9 mouse cellular contexts compared by ENCODE assay signal in genomic region chr9:116973594-116973993, GRCm38 (mm10).
DNase-seq lines count a peak whose midpoint lies in the region; ATAC-seq and TF ChIP-seq lines count a peak whose summit lies in the region.
"Had no signal": no experiment of that assay in that cellular context is flagged by ENCODE, and none has a peak within 500 bp of the region (broad histone marks: within the 10 kb centered on the region; RNA-seq: fewer than 3 reads in every experiment).

No protein-coding gene starts in this region.

- no peak overlapping the region for H3K4me2 ChIP-seq in heart, embryonic 14.5 days (ENCODE audit: low read length)
- H3K4me2 ChIP-seq in kidney, postnatal 0 days (ENCODE audit: low read length): no peak overlapping the region
- H3K4me2 ChIP-seq: liver, embryonic 12.5 days had no signal

- peak overlapping the region; percentile 47 to 61 for H3K27ac ChIP-seq in heart, embryonic 14.5 days (replicated peaks in 1 of 2; ENCODE audit: control insufficient read depth in 1 of 2, insufficient read depth in 1 of 2, low read depth in 2 of 2, low read length in 2 of 2)
- no peak overlapping the region for H3K27ac ChIP-seq in kidney, postnatal 0 days
- H3K27ac ChIP-seq: liver, embryonic 12.5 days had no signal

- no peaks in the 10 kb centered on the region for H3K36me3 ChIP-seq in heart, embryonic 14.5 days (ENCODE audit: control insufficient read depth, insufficient read depth, low read length)
- H3K36me3 ChIP-seq in kidney, postnatal 0 days (ENCODE audit: insufficient read depth, low read length): no peaks in the 10 kb centered on the region
- H3K36me3 ChIP-seq: liver, embryonic 12.5 days had no signal

- peak; percentile 64 for DNase-seq in adrenal gland, adult 2 months
- DNase-seq in adrenal gland, postnatal 10 days: peak; percentile 58
- peak; percentile 53 for DNase-seq in kidney, postnatal 0 days (ENCODE audit: low spot score)
- no peak for DNase-seq in c-Kit-positive CD71-positive TER-119-positive erythroid progenitor cells, embryonic 14.5 days (ENCODE audit: low spot score)
- DNase-seq in gastrocnemius, postnatal 4 days (ENCODE audit: low spot score in 2 of 2): no peak
- DNase-seq in MN1 (ENCODE audit: low spot score): no peak
- no peak for DNase-seq in layer of hippocampus, adult 11-12 months (ENCODE audit: low spot score)

- ATAC-seq in heart, embryonic 14.5 days (ENCODE audit: insufficient number of reproducible peaks, insufficient read depth, low FRiP score, low read depth): peak; percentile 54; the same call in 1 of the 2 replicates
- ATAC-seq in kidney, postnatal 0 days (replicated peaks; ENCODE audit: low FRiP score, low read depth): no peak
- ATAC-seq: liver, embryonic 12.5 days had no signal

- H3K9me3 ChIP-seq in heart, embryonic 14.5 days (ENCODE audit: control insufficient read depth, low read length): no peaks in the 10 kb centered on the region
- H3K9me3 ChIP-seq in kidney, postnatal 0 days (replicated peaks; ENCODE audit: low read length): no peaks in the 10 kb centered on the region
- H3K9me3 ChIP-seq: liver, embryonic 12.5 days had no signal

- no peak overlapping the region for H3K9ac ChIP-seq in heart, embryonic 14.5 days (ENCODE audit: low read length)
- no peak overlapping the region for H3K9ac ChIP-seq in kidney, postnatal 0 days (ENCODE audit: low read depth, low read length)
- H3K9ac ChIP-seq: liver, embryonic 12.5 days had no signal

- WGBS in heart, embryonic 14.5 days: 29% methylated on average over 2 of the region's 2 CpGs
- WGBS in kidney, postnatal 0 days: 25% methylated on average over 2 of the region's 2 CpGs

- no peak for TF ChIP-seq CTCF in kidney, postnatal 0 days (IDR thresholded peaks at IDR 0.05; ENCODE audit: low read depth)

- no peak overlapping the region for H3K4me3 ChIP-seq in heart, embryonic 14.5 days (ENCODE audit: control insufficient read depth in 1 of 2, insufficient read depth in 1 of 2, low read depth in 1 of 2, low read length in 2 of 2)
- H3K4me3 ChIP-seq in kidney, postnatal 0 days (replicated peaks; ENCODE audit: low read depth, low read length): no peak overlapping the region
- H3K4me3 ChIP-seq: liver, embryonic 12.5 days had no signal

- no peaks in the 10 kb centered on the region for H3K27me3 ChIP-seq in heart, embryonic 14.5 days (ENCODE audit: control insufficient read depth, insufficient read depth, low read length)
- no peaks in the 10 kb centered on the region for H3K27me3 ChIP-seq in kidney, postnatal 0 days (ENCODE audit: insufficient read depth, low read length)
- H3K27me3 ChIP-seq: liver, embryonic 12.5 days had no signal

- no peaks in the 10 kb centered on the region; a peak in 1 of 4 replicates for H3K4me1 ChIP-seq in heart, embryonic 14.5 days (ENCODE audit: control insufficient read depth in 2 of 2, insufficient read depth in 2 of 2, low read length in 2 of 2)
- no peaks in the 10 kb centered on the region for H3K4me1 ChIP-seq in kidney, postnatal 0 days (replicated peaks; ENCODE audit: insufficient read depth, low read length)
- H3K4me1 ChIP-seq: liver, embryonic 12.5 days had no signal

Comparison
In these comparisons a context has a peak if more than half of its experiments do, and no peak if none do; other contexts are left out.
1. DNase-seq: peak in adrenal gland, adult 2 months (single experiment), adrenal gland, postnatal 10 days (single experiment) and kidney, postnatal 0 days (single experiment); none in c-Kit-positive CD71-positive TER-119-positive erythroid progenitor cells, embryonic 14.5 days (single experiment), gastrocnemius, postnatal 4 days (0 of 2), MN1 (single experiment) and layer of hippocampus, adult 11-12 months (single experiment).